Mouse (Mus musculus) testis, postnatal 14 days (tissue): ENCODE data around the gene Snrpg.

Source experiments
- DNase-seq: peaks from one replicate; pipeline ENCODE4 v3.0.0; 2021; ENCODE audit warnings: low spot score

Snrpg gene

DNA sequence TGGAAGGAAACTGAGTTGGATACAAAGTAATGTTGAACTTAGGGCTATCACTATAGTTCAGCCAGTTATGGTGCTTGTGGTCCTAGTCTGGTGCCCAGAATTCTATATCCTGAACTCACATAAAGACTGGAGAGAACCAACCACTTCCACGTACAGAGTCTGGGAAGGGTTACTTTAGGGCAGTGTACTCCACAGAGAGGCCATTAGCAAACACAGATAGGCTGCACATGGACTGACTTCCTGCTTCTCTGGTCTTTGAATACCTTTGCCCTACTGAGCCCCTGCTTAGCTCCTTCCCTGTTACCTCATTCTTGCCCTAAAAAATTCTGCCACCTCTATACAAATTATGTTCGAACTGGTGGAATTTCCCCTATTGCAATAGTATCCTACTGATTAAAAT is 28.9 kb downstream of the Snrpg start:
- DNase-seq, result no peak

DNA sequence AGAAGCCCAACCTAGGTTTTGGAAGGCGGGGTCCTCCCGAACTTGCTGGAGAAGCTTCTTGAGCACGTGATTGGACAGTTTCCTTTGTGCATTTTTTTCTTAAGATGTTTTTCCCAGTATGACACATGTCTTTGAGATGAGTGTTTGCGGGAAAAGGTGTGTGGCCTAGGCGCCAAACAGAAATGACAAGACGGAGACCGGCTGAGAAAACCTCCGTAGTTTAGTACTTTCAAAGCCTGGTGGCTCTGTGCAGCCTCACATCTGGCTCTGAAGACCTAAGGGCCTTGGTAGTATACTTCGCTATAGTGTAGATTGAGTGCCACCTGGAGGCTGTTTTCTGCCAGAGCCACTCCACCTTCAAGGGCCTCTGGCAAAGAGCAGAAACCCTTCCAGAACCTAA is 29.9 kb downstream of the Snrpg start:
- DNase-seq, result peak; percentile 57

GRCm38 (mm10) chr6:86402681-86403607 is 31.8 kb downstream of the Snrpg start:
- DNase-seq, result no peak

DNA sequence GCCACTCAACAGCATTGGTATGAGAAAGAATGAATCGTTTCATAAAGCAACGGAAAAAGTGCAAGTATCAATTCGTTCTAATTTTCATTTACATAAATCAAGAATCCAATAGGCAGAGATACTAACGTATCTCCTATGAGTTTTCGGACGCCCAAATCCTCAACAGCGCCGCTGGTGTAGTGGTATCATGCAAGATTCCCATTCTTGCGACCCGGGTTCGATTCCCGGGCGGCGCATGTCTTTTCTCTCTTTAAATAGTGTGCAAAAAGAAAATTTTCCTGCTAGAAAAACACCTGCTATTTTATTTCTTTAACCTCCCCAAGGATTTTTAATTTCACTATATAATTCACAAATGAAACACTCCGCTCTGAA is 32.6 kb downstream of the Snrpg start:
- no peak for DNase-seq

GRCm38 (mm10) chr6:86404100-86404861 is 33.2 kb downstream of the Snrpg start, which contains the start of gene Tia1:
TSS of gene Tia1 (plus strand) at chr6:86404219.
- peak; percentile 99 for DNase-seq

DNA sequence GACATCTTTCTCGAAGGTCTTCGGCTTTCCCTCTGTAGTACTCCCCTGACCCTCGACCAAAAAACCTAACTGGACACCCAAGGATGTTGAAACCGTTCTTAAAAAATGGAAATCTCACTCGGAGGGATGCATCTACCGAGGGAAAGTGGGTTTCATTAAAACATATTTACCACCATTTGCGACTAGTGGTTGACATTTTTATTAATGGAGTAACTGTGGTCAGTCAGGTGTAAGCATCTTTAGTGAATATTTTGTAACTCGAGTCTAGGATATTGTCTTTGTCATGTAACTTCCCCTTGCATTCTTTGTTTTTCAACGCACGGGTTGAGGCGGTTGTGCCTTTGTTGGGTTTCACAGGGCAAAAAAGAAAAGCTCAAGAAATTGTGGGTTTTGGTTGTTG is 33.9 kb downstream of the Snrpg start:
- DNase-seq, result no peak

DNA sequence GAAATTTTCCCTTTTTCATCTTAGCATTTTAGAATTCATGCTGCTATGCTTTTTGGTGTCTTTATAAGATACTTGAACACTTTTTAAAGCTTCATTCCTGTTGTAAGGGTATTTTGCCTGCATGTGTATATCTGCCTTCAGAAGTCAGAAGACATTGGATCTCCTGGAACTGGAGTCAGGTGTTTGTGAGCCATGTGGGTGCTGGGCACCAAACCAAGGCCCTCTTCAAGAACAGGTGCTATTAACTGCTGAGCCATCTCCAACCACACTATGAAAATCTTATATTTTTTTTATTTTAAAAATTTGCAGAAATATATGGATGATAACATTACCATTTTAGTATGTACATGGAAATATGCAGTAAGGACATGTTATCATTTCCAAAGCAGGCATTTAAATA is 35.2 kb downstream of the Snrpg start:
- DNase-seq, result no peak

DNA sequence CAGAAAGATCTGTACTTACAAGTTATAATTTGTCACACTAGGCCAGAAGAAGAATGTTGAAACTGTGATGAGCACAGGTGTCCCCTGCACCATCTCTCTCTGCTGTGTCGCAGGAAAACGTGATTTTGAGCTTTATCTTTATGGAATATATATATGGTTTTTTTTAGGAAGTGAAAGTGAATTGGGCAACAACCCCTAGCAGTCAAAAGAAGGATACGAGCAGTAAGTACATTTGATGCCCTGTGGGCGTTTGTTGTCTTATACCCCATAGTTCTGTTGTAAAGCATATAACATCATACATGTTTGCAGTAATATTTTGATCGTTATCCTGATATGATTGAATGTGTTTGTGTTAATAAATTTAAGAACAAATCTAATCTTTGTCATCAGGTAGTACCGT is 47.6 kb downstream of the Snrpg start:
- no peak for DNase-seq

DNA sequence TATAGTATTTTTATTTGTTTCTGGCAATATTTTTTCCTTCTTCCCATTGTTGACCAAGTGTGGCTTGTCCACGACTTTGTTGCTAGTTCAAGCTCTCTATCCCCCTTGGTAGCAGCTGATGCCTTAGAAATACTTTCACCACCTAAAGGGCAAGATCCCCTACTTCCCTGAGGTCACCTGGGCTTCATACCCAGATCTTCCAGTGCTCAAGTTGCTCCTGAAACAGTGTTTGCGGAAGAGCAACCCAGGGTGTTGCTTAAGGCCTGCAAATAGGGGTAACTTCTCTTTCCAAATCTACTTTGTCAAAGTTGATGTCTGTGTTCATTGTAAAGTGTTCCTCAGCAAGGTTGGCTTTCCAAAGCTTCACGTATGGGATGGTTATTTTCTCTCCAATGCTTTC is 48.1 kb downstream of the Snrpg start:
- no peak for DNase-seq

DNA sequence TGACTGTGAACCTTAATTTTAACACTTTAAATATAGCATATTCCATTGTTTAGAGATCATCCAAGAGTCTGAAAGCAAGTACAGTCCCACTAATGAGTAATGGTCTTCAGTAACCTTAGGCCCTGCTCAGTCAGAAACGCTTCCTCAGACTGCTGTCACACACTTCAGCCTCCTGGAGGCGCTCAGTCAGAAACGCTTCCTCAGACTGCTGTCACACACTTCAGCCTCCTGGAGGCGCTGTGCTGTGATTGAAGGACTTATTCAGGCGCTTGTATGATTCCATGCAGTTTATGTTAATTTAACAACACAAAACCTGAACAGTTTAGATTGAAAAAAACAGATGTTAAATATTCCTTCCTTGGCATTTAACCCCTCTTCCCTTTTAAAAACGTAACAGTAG is 49.4 kb downstream of the Snrpg start:
- DNase-seq, result no peak

DNA sequence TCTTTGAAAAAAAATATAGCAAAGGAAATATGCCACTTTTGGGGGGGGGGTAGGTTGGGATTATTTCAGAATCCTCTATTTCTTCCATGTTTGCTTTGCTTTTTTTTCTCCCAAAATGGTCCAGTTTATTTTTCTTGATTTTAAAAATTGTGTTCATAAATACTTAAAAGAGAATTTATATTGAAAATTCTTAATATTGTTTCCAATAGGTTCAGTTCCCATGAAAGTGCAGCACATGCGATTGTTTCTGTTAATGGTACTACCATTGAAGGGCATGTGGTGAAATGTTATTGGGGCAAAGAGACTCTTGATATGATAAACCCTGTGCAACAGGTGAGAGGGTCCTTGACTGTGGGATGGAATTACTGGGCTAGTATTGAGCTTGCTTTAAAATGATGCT is 55.3 kb downstream of the Snrpg start, which contains the start of gene Gm44790:
Gene Gm44790, plus strand, starts transcription at position 301 of the 400 bp plus-strand sequence.
- no peak for DNase-seq
